Mouse (Mus musculus) B cell, adult 62 days (primary cell): ENCODE measurements around the gene Vta1. TPM values are rescaled to one million over a fixed set of nuclear protein-coding genes. Genes with fewer than 3 reads are reported as not detected.

Experiments
- total RNA-seq: library from RNA; stranded (reverse); gene quantifications from 4 replicates; pipeline ENCODE4 v1.2.4, GENCODE M21; 2023

The Vta1 gene
- total RNA-seq, result 38.8 to 45.1 TPM (median 44.7 TPM) in 4 replicates

DNA sequence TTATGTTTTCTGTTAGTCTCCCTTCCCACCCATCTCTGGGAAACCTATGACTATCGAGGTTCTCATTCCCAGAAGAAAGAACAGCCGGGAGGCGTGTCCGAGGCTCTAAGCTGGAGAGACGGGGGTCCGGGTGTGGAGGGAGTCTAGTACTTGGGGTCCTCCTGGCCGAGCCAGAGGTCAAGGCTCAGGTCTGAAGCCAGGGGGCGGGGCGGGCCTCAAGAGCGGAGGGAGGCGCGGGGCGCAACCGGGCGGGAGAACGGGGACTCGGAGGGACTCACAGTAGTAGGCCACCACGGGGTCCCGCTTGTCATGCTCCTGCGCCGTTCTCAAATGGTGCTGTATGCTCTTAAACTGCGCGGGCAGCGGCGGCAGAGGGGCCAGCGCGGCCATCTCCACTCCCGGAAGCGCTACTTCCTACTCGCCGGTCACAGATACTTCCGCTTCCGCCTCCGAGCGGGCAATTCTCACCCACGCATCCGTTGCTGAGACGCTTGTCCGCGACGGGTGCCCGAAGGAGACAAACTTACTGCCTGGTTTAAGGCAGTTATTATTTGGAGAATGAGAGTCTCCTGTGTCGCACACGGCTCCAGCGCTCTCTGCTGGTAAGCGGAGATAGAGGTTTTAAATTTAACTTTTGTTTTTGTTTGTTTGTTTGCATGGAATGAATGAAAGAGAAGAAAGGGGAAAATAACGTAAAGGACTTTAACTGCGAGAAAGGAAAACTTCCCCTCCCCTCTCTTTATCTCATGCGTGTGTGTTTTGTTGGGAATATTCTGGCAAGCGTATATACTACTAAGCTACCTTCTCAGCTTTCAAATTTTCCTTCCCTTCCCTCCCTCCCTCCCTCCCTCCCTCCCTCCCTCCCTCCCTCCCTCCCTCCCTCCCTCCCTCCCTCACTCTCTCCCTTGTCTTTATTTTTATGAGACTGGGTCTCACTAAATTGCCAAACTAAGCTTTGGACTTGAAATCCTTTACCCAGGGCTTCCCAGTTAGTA lies at the start of gene Vta1, which contains the start of gene Nmbr:
Vta1 (minus strand) TSS at position 489 of the 995 bp plus-strand sequence.
Nmbr (plus strand) TSS at position 520 of the 995 bp plus-strand sequence.

DNA sequence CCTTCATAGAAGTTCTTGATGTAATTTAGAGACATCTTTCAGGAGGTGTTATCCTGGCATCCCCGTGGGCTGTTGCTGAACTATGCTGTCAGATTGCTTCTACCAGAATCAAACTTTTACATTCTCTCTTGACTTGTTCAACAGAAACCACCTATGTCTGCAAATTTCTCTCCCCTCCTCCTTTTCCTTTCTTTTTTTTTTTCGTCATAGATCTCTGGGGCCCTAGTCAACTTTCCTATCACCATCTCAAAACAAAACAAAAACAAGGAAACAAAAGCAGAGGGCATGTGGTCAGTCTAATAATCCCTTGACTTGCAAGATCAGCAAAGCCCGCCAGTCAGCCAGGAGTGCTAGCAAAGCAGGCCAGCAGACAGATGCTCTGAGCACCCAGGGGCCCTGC lies 12.8 kb upstream of the Vta1 start, which contains the start of gene Gje1:
Gje1 (minus strand) TSS at position 101 of the 400 bp plus-strand sequence.

Other genes with a start within 250 kb of the Vta1 start
- gene Adgrg6, start 159.9 kb downstream of the Vta1 start, total RNA-seq, result 0.17 TPM in 1 of 4 replicates, not detected in the others
- gene Nmbr, start within 50 bp of the Vta1 start, total RNA-seq, result not detected in 4 replicates
- 0.39 TPM in 1 of 4 replicates, not detected in the others for gene Gje1, start 12.7 kb upstream of the Vta1 start, total RNA-seq